Mouse (Mus musculus): ENCODE measurements at regions not wholly inside any gene's neighbourhood (a gene's known extent, or its start where the extent isn't known, plus 50 kb on each side); places are given as distances from the start of the nearest gene placed in this dataset.

DNA sequence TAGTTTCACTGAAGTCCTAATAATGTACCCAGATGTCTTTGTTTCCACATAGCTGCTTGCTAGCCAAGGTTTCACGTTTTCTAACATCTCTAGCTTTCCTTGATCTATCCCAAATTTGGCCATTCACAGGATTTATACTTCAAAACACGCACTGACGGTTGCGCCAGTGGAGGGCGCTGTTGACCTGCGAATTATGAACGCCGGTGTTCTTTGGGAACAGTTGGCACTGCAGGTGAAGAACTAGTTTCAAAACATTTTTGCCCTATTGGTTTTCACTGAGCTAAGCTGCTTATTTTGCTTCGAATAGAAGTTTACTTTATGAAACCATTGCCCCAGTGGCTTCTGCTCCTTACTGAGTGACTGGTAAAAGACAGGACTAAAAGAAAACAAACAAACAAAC lies 76.7 kb upstream of the Slitrk3 start:
- peak; percentile 34 to 38 for DNase-seq

DNA sequence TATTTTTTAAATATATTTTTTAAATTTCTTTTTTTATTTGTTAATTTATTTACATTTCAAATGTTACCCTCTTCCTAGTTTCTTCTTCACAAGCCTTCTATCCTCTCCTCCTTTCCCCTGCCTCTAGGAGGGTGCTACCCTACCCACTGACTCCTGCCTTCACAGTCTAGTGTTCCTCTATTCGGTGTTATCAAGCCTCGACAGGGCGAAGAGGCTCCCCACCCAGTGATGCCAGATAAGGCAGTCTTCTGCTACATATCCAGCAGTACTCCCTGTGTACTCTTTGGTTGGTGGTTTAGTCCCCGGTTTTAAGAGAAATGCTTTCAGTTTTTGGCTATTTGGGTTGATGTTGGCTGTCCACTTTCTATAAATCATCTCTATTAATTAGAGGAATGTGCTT lies 67.5 kb upstream of the Slitrk3 start:
- DNase-seq = no peak

DNA sequence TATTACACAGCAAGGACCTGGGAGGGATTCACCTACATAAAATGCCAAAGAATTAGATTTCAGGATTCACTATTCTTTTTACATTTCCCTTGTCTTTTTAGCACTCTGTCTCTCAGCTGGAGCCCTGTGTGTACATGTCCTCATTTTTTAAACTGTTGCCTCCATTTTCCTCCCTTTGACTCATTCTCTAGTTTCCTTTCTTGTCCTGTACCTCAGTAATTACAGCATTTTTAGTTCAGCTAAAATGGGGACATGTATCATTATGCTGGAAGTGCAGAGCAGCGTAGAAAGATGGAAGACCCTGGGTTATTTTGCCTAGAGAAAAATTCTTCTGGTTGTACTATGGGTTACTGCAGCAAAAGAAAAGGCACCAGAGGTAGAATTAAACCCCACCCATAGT lies 51.5 kb upstream of the Slitrk3 start:
- DNase-seq = no peak

All from cerebellum, postnatal 36 days (tissue).